19 mouse cellular contexts compared by ENCODE assay signal in the genomic region with DNA sequence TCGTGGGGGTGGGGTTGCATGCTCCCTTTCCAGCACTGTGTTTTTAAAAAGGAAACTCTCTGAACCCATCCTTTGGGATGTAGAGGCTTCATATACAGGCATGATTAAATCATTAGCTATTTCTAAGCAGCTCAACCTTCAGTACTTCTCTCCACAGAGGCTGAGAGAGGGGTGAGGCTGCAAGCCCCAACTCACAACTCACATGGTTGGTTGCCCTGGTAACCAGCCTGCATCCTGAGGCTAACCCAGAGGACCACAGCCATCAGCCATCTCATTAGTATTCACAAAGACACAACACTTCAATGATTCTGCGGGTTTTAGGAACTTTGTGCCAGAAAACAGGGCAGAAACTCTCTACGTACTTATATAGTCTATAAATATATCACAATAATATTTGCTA. TPM values are rescaled to one million over a fixed set of nuclear protein-coding genes. Genes with fewer than 3 reads are reported as not detected.
A peak's percentile ranks its signal among the peaks of the same experiment; 100 is the strongest.
DNase-seq lines count a peak whose midpoint lies in the region; ATAC-seq lines count a peak whose summit lies in the region.
"Had no signal": no experiment of that assay in that cellular context is flagged by ENCODE, and none has a peak within 500 bp of the region (broad histone marks: within the 10 kb centered on the region; RNA-seq: fewer than 3 reads in every experiment).

No protein-coding gene starts in this region.

- no peak overlapping the region for H3K27ac ChIP-seq in hindbrain, embryonic 12.5 days
- no peak overlapping the region; the same call in 1 of the 2 replicates for H3K27ac ChIP-seq in midbrain, embryonic 13.5 days
- H3K27ac ChIP-seq: limb, embryonic 12.5 days; liver, embryonic 14.5 days had no signal

- H3K4me2 ChIP-seq in hindbrain, embryonic 12.5 days (replicated peaks), result no peak overlapping the region
- no peak overlapping the region for H3K4me2 ChIP-seq in midbrain, embryonic 13.5 days (replicated peaks)
- H3K4me2 ChIP-seq: heart, embryonic 12.5 days; limb, embryonic 12.5 days had no signal

- peak; percentile 84 for ATAC-seq in hindbrain, embryonic 12.5 days (ENCODE audit: low FRiP score)
- peak; percentile 95 for ATAC-seq in midbrain, embryonic 13.5 days
- ATAC-seq: lung, postnatal 0 days; Patski had no signal

- no peak overlapping the region for H3K4me3 ChIP-seq in hindbrain, embryonic 12.5 days
- H3K4me3 ChIP-seq in midbrain, embryonic 13.5 days (replicated peaks), result no peak overlapping the region
- H3K4me3 ChIP-seq: heart, embryonic 12.5 days; limb, embryonic 12.5 days had no signal

- H3K36me3 ChIP-seq in hindbrain, embryonic 12.5 days, result no peaks in the 10 kb centered on the region
- no peaks in the 10 kb centered on the region for H3K36me3 ChIP-seq in midbrain, embryonic 13.5 days
- H3K36me3 ChIP-seq: heart, embryonic 12.5 days; limb, embryonic 12.5 days had no signal

- H3K9ac ChIP-seq in hindbrain, embryonic 12.5 days, result no peak overlapping the region
- no peak overlapping the region for H3K9ac ChIP-seq in midbrain, embryonic 13.5 days (replicated peaks)
- H3K9ac ChIP-seq: heart, embryonic 12.5 days; limb, embryonic 12.5 days; liver, embryonic 14.5 days had no signal

- no peaks in the 10 kb centered on the region for H3K9me3 ChIP-seq in hindbrain, embryonic 12.5 days (replicated peaks)
- H3K9me3 ChIP-seq in midbrain, embryonic 13.5 days, result no peaks in the 10 kb centered on the region
- H3K9me3 ChIP-seq: heart, embryonic 12.5 days; limb, embryonic 12.5 days had no signal

- no peaks in the 10 kb centered on the region for H3K4me1 ChIP-seq in hindbrain, embryonic 12.5 days
- peaks cover 4% of the 10 kb centered on the region; the same call in 1 of the 2 replicates for H3K4me1 ChIP-seq in midbrain, embryonic 13.5 days (replicated peaks)
- H3K4me1 ChIP-seq: heart, embryonic 12.5 days; limb, embryonic 12.5 days had no signal

- DNase-seq in embryo, embryonic 11 days, result peak; percentile 20
- no peak for DNase-seq in embryo, embryonic 10 days (ENCODE audit: low spot score)
- peak; percentile 31 for DNase-seq in retina, embryonic 14.5 days (ENCODE audit: low spot score)
- DNase-seq in spleen, postnatal 10 days (ENCODE audit: low spot score in 2 of 2), result no peak
- DNase-seq in adrenal gland, postnatal 4 days (ENCODE audit: low spot score in 2 of 2), result no peak
- no peak for DNase-seq in kidney, adult 18-20 months
- DNase-seq: cerebellum, adult 11-12 months; cerebellum, postnatal 36 days; gastrocnemius, postnatal 25 days; heart, postnatal 36 days; thymus, postnatal 36 days had no signal

- H3K27me3 ChIP-seq in hindbrain, embryonic 12.5 days, result no peaks in the 10 kb centered on the region
- H3K27me3 ChIP-seq in midbrain, embryonic 13.5 days, result no peaks in the 10 kb centered on the region
- H3K27me3 ChIP-seq: heart, embryonic 12.5 days; limb, embryonic 12.5 days had no signal

- 53% methylated on average over 3 of the region's 3 CpGs for WGBS in hindbrain, embryonic 12.5 days
- 39% methylated on average over 3 of the region's 3 CpGs for WGBS in midbrain, embryonic 13.5 days

RNA-seq across cellular contexts. Expression of a gene that starts 32.7 kb away (rescaled TPM):
- 50.7 and 59.0 TPM in 2 replicates for polyA plus RNA-seq in hindbrain, embryonic 12.5 days (2016; fragmentation: Nextera tagmentation; extraction: Ambion mirVana)
- 20.4 and 30.5 TPM in 2 replicates for polyA plus RNA-seq in midbrain, embryonic 13.5 days (2015; fragmentation: Nextera tagmentation; extraction: Ambion mirVana)
- 10 to 100 TPM; 39.1 to 44.1 TPM for total RNA-seq in adrenal gland, postnatal 4 days (2021)
- total RNA-seq: megakaryocyte-erythroid progenitor cell, adult 5-6 weeks had no signal

Comparison
In these comparisons a context has a peak if more than half of its experiments do, and no peak if none do; other contexts are left out.
1. DNase-seq: peak in embryo, embryonic 11 days (single experiment) and retina, embryonic 14.5 days (single experiment); none in embryo, embryonic 10 days (single experiment), spleen, postnatal 10 days (0 of 2), adrenal gland, postnatal 4 days (0 of 2) and kidney, adult 18-20 months (single experiment).